Mouse (Mus musculus): ENCODE measurements at regions not wholly inside any gene's neighbourhood (a gene's known extent, or its start where the extent isn't known, plus 50 kb on each side); places are given as distances from the start of the nearest gene placed in this dataset.

- TF ChIP-seq CTCF (IDR thresholded peaks at IDR 0.05; ENCODE audit: control insufficient read depth, insufficient read depth, insufficient read length) = no peak
- no peak for TF ChIP-seq USF1 (IDR thresholded peaks at IDR 0.05; ENCODE audit: low read depth)
- TF ChIP-seq CEBPB (IDR thresholded peaks at IDR 0.05; ENCODE audit: low read depth) = no peak
- no peak for TF ChIP-seq MYOG (IDR thresholded peaks at IDR 0.05; ENCODE audit: control insufficient read depth, extremely low read depth, insufficient read length)
Measured at GRCm38 (mm10) chr13:90745063-90745462, 160.1 kb downstream of the Atp6ap1l start.
